Mouse (Mus musculus): ENCODE measurements around the gene Gm21985.

Gene Gm21985

GRCm38 (mm10) chr2:112266242-112266592 lies at the start of gene Gm21985:
TSS of gene Gm21985 (plus strand) at chr2:112266314.
- DNase-seq (ENCODE audit: low read depth, low spot score), result no peak

GRCm38 (mm10) chr2:112217614-112218013 lies 48.5 kb upstream of the Gm21985 start:
- DNase-seq (ENCODE audit: low read depth, low spot score), result no peak

- DNase-seq (ENCODE audit: low read depth, low spot score), result no peak
These were observed 45.2 kb upstream of the Gm21985 start for GRCm38 (mm10) chr2:112220880-112221279.

- DNase-seq (ENCODE audit: low read depth, low spot score), result no peak
These were observed 43.5 kb upstream of the Gm21985 start for GRCm38 (mm10) chr2:112222607-112223006.

GRCm38 (mm10) chr2:112224356-112224755 lies 41.8 kb upstream of the Gm21985 start:
- peak; percentile 80 for DNase-seq (ENCODE audit: low read depth, low spot score)

GRCm38 (mm10) chr2:112232623-112233022 lies 33.5 kb upstream of the Gm21985 start:
- no peak for DNase-seq (ENCODE audit: low read depth, low spot score)

- DNase-seq (ENCODE audit: low read depth, low spot score), result no peak
These were observed 29.5 kb upstream of the Gm21985 start for GRCm38 (mm10) chr2:112236620-112237019.

- no peak for DNase-seq (ENCODE audit: low read depth, low spot score)
These were observed 28.1 kb upstream of the Gm21985 start for GRCm38 (mm10) chr2:112238006-112238405.

- no peak for DNase-seq (ENCODE audit: low read depth, low spot score)
These were observed 26.7 kb upstream of the Gm21985 start, which contains the start of gene Lpcat4 for GRCm38 (mm10) chr2:112239212-112239934. TSS of gene Lpcat4 (plus strand) at chr2:112239468.

- DNase-seq (ENCODE audit: low read depth, low spot score), result no peak
These were observed 26.0 kb upstream of the Gm21985 start for GRCm38 (mm10) chr2:112239935-112240721.

GRCm38 (mm10) chr2:112241787-112242186 lies 24.3 kb upstream of the Gm21985 start:
- DNase-seq (ENCODE audit: low read depth, low spot score), result no peak

GRCm38 (mm10) chr2:112245307-112245706 lies 20.8 kb upstream of the Gm21985 start:
- no peak for DNase-seq (ENCODE audit: low read depth, low spot score)

- DNase-seq (ENCODE audit: low read depth, low spot score), result no peak
These were observed 19.9 kb upstream of the Gm21985 start for GRCm38 (mm10) chr2:112246193-112246592.

- no peak for DNase-seq (ENCODE audit: low read depth, low spot score)
These were observed 18.8 kb upstream of the Gm21985 start for GRCm38 (mm10) chr2:112247323-112247722.

GRCm38 (mm10) chr2:112249780-112250453 lies 16.2 kb upstream of the Gm21985 start:
- DNase-seq (ENCODE audit: low read depth, low spot score), result peak; percentile 86

- DNase-seq (ENCODE audit: low read depth, low spot score), result no peak
These were observed 11.2 kb upstream of the Gm21985 start for GRCm38 (mm10) chr2:112254675-112255515.

- no peak for DNase-seq (ENCODE audit: low read depth, low spot score)
These were observed 6.7 kb upstream of the Gm21985 start, which contains the start of gene Nutm1 for GRCm38 (mm10) chr2:112259241-112259962. TSS of gene Nutm1 (minus strand) at chr2:112259291.

GRCm38 (mm10) chr2:112261748-112262653 lies 4.1 kb upstream of the Gm21985 start, which contains the start of gene Nop10:
TSS of gene Nop10 (plus strand) at chr2:112261926.
- peak; percentile 89 for DNase-seq (ENCODE audit: low read depth, low spot score)

- no peak for DNase-seq (ENCODE audit: low read depth, low spot score)
These were observed 3.3 kb upstream of the Gm21985 start for GRCm38 (mm10) chr2:112262779-112263295.

All from telencephalon, adult 2 months (tissue).